Mouse (Mus musculus): Measurements from ENCODE around the gene Pgk2.
"Not testable (repeated sequence)": the region's sequence is repeated elsewhere in the genome, so short reads cannot be mapped to it uniquely, and the experiment has no call there.

The Pgk2 gene

DNA sequence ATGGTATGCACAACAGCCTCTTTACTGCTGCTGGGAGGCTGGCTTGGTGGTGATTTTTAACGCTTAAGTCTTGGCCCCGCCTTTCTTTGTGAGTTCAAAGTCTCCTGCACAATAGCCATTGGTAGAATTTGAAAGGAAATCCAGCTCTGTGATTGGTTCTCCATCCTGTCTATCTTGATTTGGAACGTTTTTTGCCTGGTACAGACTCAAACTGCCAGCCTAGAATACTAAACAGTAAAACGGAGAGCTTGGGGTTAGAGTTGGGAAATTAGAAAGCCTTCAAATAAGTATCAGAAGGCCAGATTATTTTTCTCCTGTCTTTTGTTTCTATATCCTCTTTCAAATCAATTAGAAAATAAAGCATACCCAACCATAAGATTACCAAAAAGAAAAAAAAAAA, at the start of gene Pgk2:
Gene Pgk2, minus strand, starts transcription at position 101 of the 400 bp plus-strand sequence.
- in situ Hi-C loops (cut with MboI; ENCODE audit: low sequenced_read_pairs) = no loop called here

DNA sequence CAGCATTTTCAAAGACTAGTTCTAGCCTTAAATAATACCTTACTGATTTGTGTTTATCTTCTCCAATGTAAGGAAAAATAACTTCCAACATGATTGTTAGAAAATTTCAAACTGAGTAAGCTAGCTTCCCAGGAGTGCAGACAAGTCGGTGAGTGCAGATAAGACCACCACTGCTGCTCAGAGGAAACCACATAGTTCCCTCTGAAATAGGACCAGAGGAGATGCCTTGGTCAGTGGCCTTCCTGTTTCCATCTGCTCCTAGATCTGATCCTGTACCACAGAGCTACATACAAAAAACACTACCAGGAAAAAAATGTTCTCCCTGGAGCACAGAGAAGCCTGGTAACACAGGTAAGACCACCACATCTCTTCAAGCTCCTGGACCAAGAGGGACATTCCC, 44.0 kb upstream of the Pgk2 start:
- in situ Hi-C loops (cut with MboI; ENCODE audit: low sequenced_read_pairs) = no loop called here

DNA sequence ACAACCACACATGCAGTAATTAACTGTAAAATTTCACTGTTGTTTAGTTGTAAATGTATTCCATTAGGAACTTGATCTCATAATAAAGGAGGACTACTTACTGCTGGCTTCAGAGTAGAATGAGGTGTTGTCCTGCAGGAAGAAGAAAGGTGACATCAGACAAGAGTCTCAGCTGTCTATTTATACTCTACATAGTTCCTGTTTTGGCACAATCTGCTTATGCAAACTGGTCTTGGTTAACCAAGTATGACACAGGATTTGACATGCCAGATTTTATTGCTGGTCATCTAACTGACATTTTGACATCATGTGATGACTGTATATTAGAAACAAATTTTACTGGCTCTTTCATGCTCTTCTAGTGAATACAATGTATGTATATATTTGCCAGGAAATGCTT, 33.7 kb upstream of the Pgk2 start, which contains the start of gene Crisp3:
Gene Crisp3, minus strand, starts transcription at position 154 of the 400 bp plus-strand sequence.
- in situ Hi-C loops (cut with MboI; ENCODE audit: low sequenced_read_pairs) = no loop called here

DNA sequence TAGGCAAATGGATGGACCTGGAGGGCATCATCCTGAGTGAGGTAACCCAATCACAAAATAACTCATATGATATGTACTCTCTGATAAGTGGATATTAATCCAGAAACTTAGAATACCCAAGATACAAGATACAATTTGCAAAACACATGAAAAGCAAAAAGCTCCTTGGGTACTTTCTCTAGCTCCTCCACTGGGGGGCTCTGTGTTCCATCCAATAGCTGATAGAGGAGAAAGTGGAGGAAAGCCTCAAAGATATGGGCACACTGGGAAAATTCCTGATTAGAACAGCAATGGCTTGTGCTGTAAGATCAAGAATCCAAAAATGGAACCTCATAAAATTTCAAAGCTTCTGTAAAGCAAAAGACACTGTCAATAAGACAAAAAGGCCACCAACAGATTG, 6.6 kb downstream of the Pgk2 start:
- in situ Hi-C loops (cut with MboI; ENCODE audit: low sequenced_read_pairs) = not testable (repeated sequence)

DNA sequence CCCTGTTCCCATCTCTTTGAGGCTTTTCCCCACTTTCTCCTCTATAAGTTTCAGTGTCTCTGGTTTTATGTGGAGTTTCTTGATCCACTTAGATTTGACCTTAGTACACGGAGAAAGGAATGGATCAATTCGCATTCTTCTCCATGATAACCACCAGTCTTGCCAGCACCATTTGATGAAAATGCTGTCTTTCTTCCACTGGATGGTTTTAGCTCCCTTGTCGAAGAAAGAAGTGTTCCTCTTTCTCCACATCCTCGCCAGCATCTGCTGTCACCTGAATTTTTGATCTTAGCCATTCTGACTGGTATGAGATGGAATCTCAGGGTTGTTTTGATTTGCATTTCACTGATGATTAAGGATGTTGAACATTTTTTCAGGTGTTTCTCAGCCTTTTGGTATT, 18.2 kb downstream of the Pgk2 start:
- in situ Hi-C loops (cut with MboI; ENCODE audit: low sequenced_read_pairs) = not testable (repeated sequence)

DNA sequence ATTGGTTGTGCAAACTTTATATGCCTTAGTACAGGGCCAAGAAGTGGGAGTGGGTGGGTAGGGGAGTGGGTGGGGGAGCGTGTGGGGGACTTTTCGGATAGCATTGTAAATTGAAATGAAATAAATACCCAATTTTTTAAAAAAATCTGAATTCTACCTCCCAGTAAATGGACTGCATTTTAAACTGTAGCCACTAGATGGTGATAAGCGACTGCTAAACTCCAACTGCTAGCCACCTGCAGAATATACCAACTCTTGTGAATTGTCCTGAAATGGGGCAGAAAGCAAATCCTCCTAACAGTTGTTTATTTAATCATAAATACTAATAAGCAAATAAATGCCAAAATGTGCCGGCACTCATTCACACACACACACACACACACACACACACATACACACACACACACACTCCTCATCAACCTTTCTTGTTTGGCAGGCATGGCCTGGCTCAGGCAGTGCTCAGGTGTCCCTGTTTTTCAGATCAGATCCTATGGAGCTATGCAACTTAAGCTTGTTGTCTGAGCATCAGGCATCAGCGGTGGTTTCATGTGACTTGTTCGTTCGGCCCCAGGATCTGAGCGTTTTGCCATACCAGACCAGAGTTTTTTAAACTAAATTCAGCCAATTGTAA, 50.6 kb downstream of the Pgk2 start:
- in situ Hi-C loops (cut with MboI; ENCODE audit: low sequenced_read_pairs) = not testable (repeated sequence)

All from CH12F3 (cell line).